Mouse (Mus musculus): ENCODE data around the gene Depdc1b. TPM values are rescaled to one million over a fixed set of nuclear protein-coding genes. Genes with fewer than 3 reads are reported as not detected.

Gene Depdc1b
- polyA plus RNA-seq, 1 experiment from 2014 or later: 10.1 TPM

DNA sequence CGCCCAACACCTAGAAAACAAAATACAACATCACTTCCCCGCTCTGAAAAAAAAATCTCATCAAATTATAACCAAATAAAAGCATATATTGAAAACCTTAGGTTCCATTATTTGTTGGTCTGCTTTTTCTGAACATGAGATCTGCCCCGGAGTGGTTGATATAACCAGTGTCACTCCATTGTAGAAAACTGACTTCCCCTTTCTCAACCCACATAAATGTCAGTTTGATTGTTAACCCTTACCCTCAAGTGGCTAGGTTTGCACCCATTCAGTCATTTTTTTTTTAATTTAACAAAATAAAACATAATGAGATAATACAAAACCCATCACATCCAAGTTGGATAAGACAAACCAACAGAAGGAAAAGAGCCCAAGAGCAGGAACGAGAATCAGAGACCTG lies 25.8 kb upstream of the Depdc1b start:
- no peak overlapping the region for H3K4me2 ChIP-seq (replicated peaks)
- H3K36me3 ChIP-seq: no peaks in the 10 kb centered on the region
- H3K9me3 ChIP-seq: no peaks in the 10 kb centered on the region
- H3K9ac ChIP-seq: no peak overlapping the region
- no peak for ATAC-seq (ENCODE audit: low FRiP score, low read depth)
- H3K27ac ChIP-seq: no peak overlapping the region
- 83% methylated on average over 4 of the region's 4 CpGs for WGBS
- no peak overlapping the region for H3K4me3 ChIP-seq
- H3K27me3 ChIP-seq (replicated peaks): no peaks in the 10 kb centered on the region
- no peaks in the 10 kb centered on the region for H3K4me1 ChIP-seq

DNA sequence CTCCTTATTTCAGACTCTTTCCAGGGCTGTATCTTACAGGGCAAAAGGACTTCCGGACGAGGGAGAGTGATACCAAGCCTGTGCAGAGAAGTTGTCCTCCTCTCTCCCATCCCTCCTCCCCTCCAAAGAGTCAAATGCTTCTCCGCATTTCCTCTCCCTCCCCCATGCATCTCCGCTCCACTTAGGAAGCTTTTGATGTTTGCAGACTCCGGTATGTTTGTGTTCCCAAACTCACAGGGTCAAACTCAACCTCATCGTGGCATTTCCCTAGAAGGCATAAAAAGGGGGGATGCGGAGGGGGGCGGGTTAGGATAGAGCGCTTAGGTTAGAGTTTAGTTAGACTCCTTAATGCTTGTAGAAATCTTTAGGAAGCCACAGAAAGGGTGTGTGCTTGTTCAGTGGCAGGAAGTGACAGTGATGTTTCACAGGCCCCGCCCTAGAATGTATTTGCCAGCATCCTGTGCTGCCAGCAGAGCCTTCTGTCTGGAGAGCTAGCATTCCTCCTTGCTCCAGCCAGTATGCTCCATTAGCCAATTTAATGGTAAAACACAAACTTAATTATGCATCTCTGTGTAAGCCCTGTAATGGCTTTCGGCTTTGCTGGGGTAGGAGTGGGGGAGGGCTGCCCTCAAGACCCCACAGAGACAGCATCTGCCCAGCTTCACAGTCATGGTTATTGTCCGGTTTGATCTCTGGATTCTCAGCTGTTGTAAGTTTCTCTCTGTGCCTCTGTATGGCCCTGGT lies 18.6 kb upstream of the Depdc1b start:
- Histone ChIP-seq H3K4me2 (replicated peaks) (peak overlapping the region; percentile 54), H3K4me3 (peak overlapping the region; percentile 21; the same call in 1 of the 2 replicates), H3K9me3 (no peaks in the 10 kb centered on the region), H3K4me1 (peaks cover 7% of the 10 kb centered on the region), H3K9ac (0 out of 2 replicates have a peak overlapping the region, but pooled peaks have one; percentile 13), H3K27me3 (replicated peaks) (no peaks in the 10 kb centered on the region), H3K36me3 (no peaks in the 10 kb centered on the region), H3K27ac (no peak overlapping the region)
- 14% methylated on average over 12 of the region's 12 CpGs for WGBS
- ATAC-seq (ENCODE audit: low FRiP score, low read depth): peak; percentile 83

DNA sequence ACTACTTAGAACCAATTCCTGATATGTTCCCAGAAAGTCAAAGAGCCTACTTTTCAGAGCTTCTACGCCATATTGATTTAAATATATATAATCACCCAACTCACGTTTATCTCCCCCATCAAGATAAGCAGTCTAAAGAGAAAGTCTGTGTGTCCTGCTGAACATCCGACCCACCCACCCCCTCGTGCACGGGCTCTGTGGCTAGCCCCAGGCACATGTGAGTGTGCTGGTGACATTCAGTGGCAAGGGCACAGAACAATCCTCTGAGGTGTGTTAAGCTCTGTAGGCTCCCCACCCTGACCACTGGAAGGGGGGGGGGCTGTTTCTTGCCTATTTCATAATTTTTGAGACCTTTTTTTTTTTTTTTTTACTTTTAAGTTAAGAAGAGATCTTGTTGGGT lies 17.9 kb upstream of the Depdc1b start:
- Histone ChIP-seq H3K9me3 (no peaks in the 10 kb centered on the region), H3K27ac (no peak overlapping the region), H3K36me3 (no peaks in the 10 kb centered on the region), H3K4me3 (no peak overlapping the region), H3K4me2 (replicated peaks) (no peak overlapping the region), H3K27me3 (replicated peaks) (no peaks in the 10 kb centered on the region), H3K4me1 (peaks cover 7% of the 10 kb centered on the region), H3K9ac (no peak overlapping the region)
- no peak for ATAC-seq (ENCODE audit: low FRiP score, low read depth)
- WGBS: 77% methylated on average over 5 of the region's 5 CpGs

DNA sequence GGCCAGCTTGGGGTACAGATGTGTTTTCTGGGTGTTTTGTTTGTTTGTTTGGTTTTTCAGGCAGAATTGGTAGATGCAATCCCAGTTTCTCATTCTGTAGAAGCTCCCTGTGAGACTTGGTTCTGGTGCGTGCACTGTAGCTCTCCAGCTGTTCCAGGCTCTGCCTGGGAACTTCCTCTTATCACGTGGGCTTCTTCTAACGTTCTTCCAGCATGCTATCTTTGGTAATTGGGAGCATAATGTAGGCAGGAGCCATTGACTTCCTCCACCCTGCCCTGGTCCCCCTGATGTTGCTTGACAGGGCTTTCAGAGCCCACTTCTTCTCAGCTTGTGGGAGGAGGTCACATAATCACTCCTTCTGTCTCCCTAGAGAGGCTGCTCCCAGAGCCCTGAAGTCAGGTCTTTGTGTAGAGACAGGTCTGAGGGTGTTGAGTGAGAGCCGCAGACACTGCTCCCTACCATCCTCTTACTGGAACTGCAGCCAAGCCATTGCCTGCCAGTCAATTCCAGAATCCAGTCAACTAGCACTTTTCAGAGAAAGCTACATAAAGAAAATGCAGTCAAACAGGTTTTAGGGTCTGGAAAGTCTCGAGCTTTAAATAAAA lies 15.7 kb upstream of the Depdc1b start:
- WGBS: 22% methylated on average over 5 of the region's 5 CpGs

DNA sequence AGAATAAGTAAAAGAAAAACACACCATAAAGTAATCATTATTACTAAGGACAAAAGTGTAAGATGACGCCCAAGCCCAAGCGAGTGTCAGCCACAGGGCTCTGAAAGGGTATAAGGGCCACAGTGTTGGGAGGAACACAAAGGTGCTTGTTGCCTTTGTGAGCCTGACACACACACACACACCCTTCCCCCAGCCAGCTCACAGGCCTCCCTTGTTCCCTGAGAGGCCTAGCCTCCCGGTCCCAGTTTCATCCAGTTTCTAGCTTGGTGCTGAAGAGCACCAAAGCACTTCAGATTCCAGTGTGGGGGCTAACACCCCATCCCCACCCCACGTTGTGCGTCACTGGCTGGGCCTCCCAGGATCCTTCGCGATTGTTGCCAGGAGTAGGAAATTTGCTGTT lies 14.7 kb upstream of the Depdc1b start:
- no peaks in the 10 kb centered on the region for H3K27me3 ChIP-seq (replicated peaks)

More for the DNA sequence above, 15.7 kb upstream of the Depdc1b start:
- H3K4me3 ChIP-seq: no peak overlapping the region
- peaks cover 7% of the 10 kb centered on the region for H3K4me1 ChIP-seq
- ATAC-seq (ENCODE audit: low FRiP score, low read depth): no peak
- H3K9me3 ChIP-seq: no peaks in the 10 kb centered on the region
- H3K36me3 ChIP-seq: no peaks in the 10 kb centered on the region
- H3K9ac ChIP-seq: no peak overlapping the region
- H3K27ac ChIP-seq: no peak overlapping the region
- no peaks in the 10 kb centered on the region for H3K27me3 ChIP-seq (replicated peaks)
- H3K4me2 ChIP-seq (replicated peaks): no peak overlapping the region

DNA sequence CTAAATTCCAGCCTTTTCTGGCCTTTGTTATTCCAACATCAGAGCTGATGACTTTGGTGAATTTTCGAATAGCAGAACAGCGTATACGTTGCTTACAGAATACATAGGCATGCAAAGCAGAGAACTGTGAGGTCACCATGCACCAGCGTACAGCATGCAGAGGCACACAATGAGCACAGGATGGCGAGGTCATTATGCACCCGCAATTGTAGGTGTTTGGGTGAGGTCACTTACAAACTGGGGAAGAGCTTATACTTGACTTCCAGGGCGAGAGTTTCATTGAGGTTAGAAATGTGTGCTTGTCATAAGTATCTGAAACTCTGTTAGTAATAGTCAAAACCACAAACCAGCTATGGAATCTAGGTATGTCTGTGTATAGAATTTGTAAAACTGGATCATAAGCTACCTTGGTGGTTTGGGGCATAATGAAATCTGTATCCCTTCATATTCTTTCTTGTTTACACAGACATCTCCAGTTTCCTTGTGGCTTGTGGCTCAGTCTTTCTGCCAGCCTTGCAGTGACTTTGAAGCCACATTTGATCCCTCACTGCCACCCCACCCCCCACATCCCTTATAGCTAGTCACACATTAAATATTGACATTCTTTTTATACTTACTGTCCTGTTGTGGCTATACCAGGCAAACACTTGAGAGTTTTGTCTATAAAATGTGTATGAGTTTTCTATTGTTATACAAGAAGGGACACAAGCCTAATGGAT lies 13.0 kb upstream of the Depdc1b start:
- Histone ChIP-seq H3K9ac (no peak overlapping the region), H3K9me3 (no peaks in the 10 kb centered on the region), H3K36me3 (no peaks in the 10 kb centered on the region), H3K4me2 (replicated peaks) (no peak overlapping the region), H3K4me1 (no peaks in the 10 kb centered on the region), H3K27ac (no peak overlapping the region), H3K27me3 (replicated peaks) (no peaks in the 10 kb centered on the region), H3K4me3 (no peak overlapping the region)
- ATAC-seq (ENCODE audit: low FRiP score, low read depth): no peak
- 85% methylated on average over 7 of the region's 7 CpGs for WGBS

More for the DNA sequence above, 14.7 kb upstream of the Depdc1b start:
- H3K4me1 ChIP-seq: peaks cover 7% of the 10 kb centered on the region
- WGBS: 35% methylated on average over 7 of the region's 7 CpGs
- H3K27ac ChIP-seq: no peak overlapping the region
- peak; percentile 46; the same call in 1 of the 2 replicates for ATAC-seq (ENCODE audit: low FRiP score, low read depth)
- H3K4me3 ChIP-seq: no peak overlapping the region
- no peaks in the 10 kb centered on the region for H3K9me3 ChIP-seq
- H3K4me2 ChIP-seq (replicated peaks): no peak overlapping the region
- no peaks in the 10 kb centered on the region for H3K36me3 ChIP-seq
- no peak overlapping the region for H3K9ac ChIP-seq

DNA sequence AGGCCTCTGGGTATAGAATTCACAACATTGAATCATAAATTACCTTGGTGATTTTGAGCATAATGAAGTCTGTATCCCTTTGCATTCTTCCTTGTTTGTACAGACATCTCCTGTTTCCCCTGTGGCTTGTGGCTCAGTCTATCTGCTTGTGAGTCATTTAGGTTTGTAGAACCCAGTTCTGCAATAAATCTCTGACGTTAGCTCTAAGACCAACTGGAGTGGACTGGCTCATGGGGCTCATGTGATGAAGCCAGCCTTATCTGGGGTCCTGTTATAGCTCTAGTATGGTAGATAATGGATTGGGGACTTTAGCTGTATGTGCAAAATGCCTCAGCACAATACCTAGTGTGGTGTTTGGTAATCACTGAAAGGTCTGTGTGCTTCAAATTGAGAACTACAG lies 12.3 kb upstream of the Depdc1b start:
- Histone ChIP-seq H3K36me3 (no peaks in the 10 kb centered on the region), H3K4me3 (no peak overlapping the region), H3K4me1 (no peaks in the 10 kb centered on the region), H3K4me2 (replicated peaks) (no peak overlapping the region), H3K9ac (no peak overlapping the region), H3K9me3 (no peaks in the 10 kb centered on the region), H3K27ac (no peak overlapping the region), H3K27me3 (replicated peaks) (no peaks in the 10 kb centered on the region)
- no peak for ATAC-seq (ENCODE audit: low FRiP score, low read depth)
- WGBS: 56% methylated on average over 1 of the region's 1 CpGs

DNA sequence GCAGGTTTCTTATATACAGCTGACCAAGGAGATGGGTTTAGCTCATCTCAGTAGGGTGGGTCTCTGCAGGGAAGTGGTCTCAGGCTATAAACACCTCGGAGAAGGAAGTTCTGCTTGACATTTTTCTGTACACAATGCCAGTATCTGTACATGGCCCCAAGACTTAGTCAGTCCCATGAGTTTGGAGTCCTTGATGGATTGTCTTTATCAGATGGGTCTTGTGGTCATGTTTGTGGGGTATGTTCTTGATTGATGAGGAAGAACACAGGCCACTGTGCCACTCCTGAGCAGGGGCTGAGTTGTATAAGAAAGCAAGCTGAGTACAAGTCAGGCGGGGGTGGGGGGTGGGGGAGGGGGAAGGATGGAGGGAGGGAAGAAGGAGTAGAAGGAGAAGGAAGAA lies 11.5 kb upstream of the Depdc1b start:
- no peaks in the 10 kb centered on the region for H3K4me1 ChIP-seq
- WGBS: 50% methylated on average over 2 of the region's 2 CpGs
- no peak for ATAC-seq (ENCODE audit: low FRiP score, low read depth)
- H3K36me3 ChIP-seq: no peaks in the 10 kb centered on the region
- no peak overlapping the region for H3K4me3 ChIP-seq
- H3K9ac ChIP-seq: no peak overlapping the region
- no peak overlapping the region for H3K27ac ChIP-seq
- no peaks in the 10 kb centered on the region for H3K9me3 ChIP-seq
- H3K27me3 ChIP-seq (replicated peaks): no peaks in the 10 kb centered on the region
- no peak overlapping the region for H3K4me2 ChIP-seq (replicated peaks)

DNA sequence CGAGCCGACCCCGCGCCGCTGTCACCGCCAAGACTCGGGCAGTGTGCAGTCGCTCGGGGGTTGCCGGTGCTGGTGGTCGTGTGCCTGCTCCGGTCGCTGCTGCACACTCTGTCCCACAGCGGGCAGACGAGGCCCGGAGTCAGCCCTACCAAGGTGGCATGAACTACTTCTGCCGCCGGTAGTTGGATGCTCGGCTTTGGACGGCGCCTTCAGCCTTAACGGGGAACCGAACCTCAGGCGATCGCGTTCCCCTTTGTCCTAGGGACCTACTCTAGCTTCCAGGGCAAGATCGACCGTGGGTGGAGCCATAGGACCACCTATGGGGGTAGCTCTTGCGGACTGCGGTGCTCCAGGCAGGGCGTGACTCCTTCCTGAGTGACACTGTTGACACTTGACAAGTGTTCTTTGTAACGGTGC lies 363 bp downstream of the Depdc1b start:
- Histone ChIP-seq H3K4me1 (peaks cover 11% of the 10 kb centered on the region), H3K4me2 (replicated peaks) (peak overlapping the region; percentile 94), H3K9ac (peak overlapping the region; percentile 64), H3K9me3 (no peaks in the 10 kb centered on the region), H3K27me3 (replicated peaks) (no peaks in the 10 kb centered on the region), H3K27ac (no peak overlapping the region), H3K36me3 (no peaks in the 10 kb centered on the region; the same call in 1 of the 2 replicates), H3K4me3 (peak overlapping the region; percentile 73)
- ATAC-seq (ENCODE audit: low FRiP score, low read depth): peak; percentile 88
- WGBS: 1% methylated on average over 32 of the region's 32 CpGs

DNA sequence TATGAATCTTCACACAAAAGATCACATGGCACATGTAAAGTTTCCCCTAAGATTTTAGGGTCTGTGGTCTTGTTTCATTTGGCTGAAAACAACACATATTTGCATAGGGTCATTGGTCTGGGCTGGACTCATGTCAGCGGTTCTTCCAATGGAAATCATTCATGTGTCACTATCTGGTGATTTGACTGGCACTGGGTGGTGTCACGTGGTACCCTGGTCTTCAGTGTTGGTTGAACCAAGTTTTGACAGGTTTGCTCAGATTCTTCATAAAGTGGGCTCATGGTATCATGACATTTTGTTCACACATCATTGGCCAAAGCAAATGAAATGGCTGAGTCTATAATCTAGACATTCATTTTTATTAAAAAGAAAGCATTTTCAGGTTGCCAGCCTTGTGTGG lies 1.3 kb downstream of the Depdc1b start:
- Histone ChIP-seq H3K4me3 (peak overlapping the region; percentile 73; the same call in 1 of the 2 replicates), H3K9ac (no peak overlapping the region), H3K4me1 (peaks cover 11% of the 10 kb centered on the region), H3K27ac (no peak overlapping the region), H3K9me3 (no peaks in the 10 kb centered on the region), H3K36me3 (no peaks in the 10 kb centered on the region; the same call in 1 of the 2 replicates), H3K4me2 (replicated peaks) (peak overlapping the region; percentile 94), H3K27me3 (replicated peaks) (no peaks in the 10 kb centered on the region)
- WGBS: 89% methylated on average over 2 of the region's 2 CpGs
- ATAC-seq (ENCODE audit: low FRiP score, low read depth): no peak

DNA sequence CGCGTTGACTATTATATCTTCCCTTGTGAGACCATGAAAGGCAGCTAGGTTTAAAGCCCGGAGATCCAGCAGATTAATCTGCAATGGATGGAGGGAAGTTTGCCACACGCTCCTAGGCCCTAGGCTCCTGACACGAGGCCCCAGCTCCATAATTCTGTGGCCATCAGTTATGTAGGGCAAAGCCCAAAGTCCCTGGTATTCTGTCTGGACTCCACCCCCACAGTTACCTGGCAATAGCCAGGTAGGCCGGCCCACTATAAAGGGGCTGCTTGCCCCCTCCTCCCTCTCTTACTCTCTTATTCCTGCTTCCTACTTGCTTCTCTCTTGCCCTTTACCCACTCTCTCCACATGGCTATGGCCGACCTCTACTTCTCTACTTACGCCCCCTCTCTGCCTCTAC lies 2.9 kb downstream of the Depdc1b start:
- Histone ChIP-seq H3K4me1 (peaks cover 11% of the 10 kb centered on the region), H3K27me3 (replicated peaks) (no peaks in the 10 kb centered on the region), H3K4me2 (replicated peaks) (no peak overlapping the region), H3K9me3 (no peaks in the 10 kb centered on the region), H3K27ac (no peak overlapping the region), H3K9ac (no peak overlapping the region), H3K4me3 (no peak overlapping the region), H3K36me3 (no peaks in the 10 kb centered on the region; the same call in 1 of the 2 replicates)
- no peak for ATAC-seq (ENCODE audit: low FRiP score, low read depth)
- 94% methylated on average over 8 of the region's 8 CpGs for WGBS

DNA sequence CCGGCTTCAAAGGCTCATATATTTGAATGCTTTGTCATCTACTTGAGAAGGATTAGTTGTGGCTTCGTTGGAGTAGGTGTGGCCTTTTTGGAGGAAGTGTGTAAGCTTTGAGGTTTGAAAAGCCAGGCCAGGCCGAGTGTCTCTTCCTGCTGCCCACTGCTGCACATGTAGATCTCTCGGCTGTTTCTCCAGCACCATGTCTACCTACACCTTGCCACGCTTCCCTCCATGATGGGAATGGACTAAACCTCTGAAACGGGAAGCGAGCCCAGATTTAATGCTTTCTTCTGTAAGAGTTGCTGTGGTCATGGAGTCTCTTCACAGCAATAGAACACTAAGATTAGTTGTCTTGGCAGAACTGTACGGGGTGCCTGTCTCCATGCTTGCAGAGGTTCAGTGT lies 4.1 kb downstream of the Depdc1b start:
- Histone ChIP-seq H3K27me3 (replicated peaks) (no peaks in the 10 kb centered on the region), H3K4me2 (replicated peaks) (no peak overlapping the region), H3K4me3 (no peak overlapping the region), H3K9me3 (no peaks in the 10 kb centered on the region), H3K27ac (no peak overlapping the region), H3K4me1 (peaks cover 11% of the 10 kb centered on the region), H3K36me3 (peaks cover 8% of the 10 kb centered on the region; the same call in 1 of the 2 replicates), H3K9ac (no peak overlapping the region)
- WGBS: 93% methylated on average over 8 of the region's 8 CpGs
- no peak for ATAC-seq (ENCODE audit: low FRiP score, low read depth)
